Mouse (Mus musculus): ENCODE data around the gene Calcoco1. TPM values are rescaled to one million over a fixed set of nuclear protein-coding genes. Genes with fewer than 3 reads are reported as not detected.
A peak's percentile ranks its signal among the peaks of the same experiment; 100 is the strongest.

Calcoco1 gene
- polyA plus RNA-seq, 2 experiments: 54.7 to 56.6 TPM

DNA sequence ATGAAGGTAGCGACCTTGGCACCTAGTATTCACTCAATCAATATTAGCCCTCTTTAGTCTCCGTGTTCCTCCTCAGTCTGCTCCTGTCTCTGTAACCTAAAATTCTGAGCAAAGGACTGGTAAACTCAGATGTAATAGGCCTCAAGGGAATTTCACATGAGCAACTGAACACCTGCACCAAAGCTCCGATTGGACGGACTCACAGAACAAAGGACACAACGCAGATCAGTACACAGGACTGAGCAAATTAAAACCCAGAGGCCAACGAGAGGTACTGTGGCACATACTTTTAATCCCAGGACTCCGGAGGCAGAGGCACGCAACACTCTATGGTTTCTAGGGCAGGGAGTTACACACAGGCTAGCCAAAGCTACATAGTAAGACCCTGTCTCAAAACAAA lies 25.9 kb upstream of the Calcoco1 start:
- no peak for DNase-seq (ENCODE audit: low spot score)
- Histone ChIP-seq H3K4me3 (replicated peaks; ENCODE audit: low read length) (no peak overlapping the region; the same call in 1 of the 2 replicates), H3K4me1 (ENCODE audit: control insufficient read depth, insufficient read depth, low read length) (peaks cover 23% of the 10 kb centered on the region), H3K27ac (replicated peaks; ENCODE audit: low read depth, low read length) (no peak overlapping the region), H3K4me2 (replicated peaks; ENCODE audit: low read depth, low read length, severe bottlenecking) (peak overlapping the region; percentile 97), H3K27me3 (ENCODE audit: control insufficient read depth, insufficient read depth, low read length) (peaks cover 45% of the 10 kb centered on the region), H3K9me3 (ENCODE audit: control insufficient read depth, low read length) (no peaks in the 10 kb centered on the region), H3K36me3 (ENCODE audit: control insufficient read depth, insufficient read depth, low read length) (no peaks in the 10 kb centered on the region), H3K9ac (ENCODE audit: low read depth, low read length, severe bottlenecking) (no peak overlapping the region)
- no peak for TF ChIP-seq POLR2A (IDR thresholded peaks at IDR 0.05; ENCODE audit: borderline replicate concordance, extremely low read depth, insufficient read depth, insufficient read length)
- WGBS: 28% methylated on average over 8 of the region's 8 CpGs
- no peak for ATAC-seq (ENCODE audit: low FRiP score, low read depth)

- TF ChIP-seq POLR2A (IDR thresholded peaks at IDR 0.05; ENCODE audit: borderline replicate concordance, extremely low read depth, insufficient read depth, insufficient read length): no peak; the same call in 1 of the 2 replicates
- WGBS: under 1% methylated on average over 19 of the region's 20 CpGs
- H3K36me3 ChIP-seq (ENCODE audit: control insufficient read depth, insufficient read depth, low read length): no peaks in the 10 kb centered on the region
- H3K4me3 ChIP-seq (replicated peaks; ENCODE audit: low read length): peak overlapping the region; percentile 57
- peaks cover 23% of the 10 kb centered on the region for H3K4me1 ChIP-seq (ENCODE audit: control insufficient read depth, insufficient read depth, low read length)
- H3K9ac ChIP-seq (ENCODE audit: low read depth, low read length, severe bottlenecking): peak overlapping the region; percentile 69
- H3K27me3 ChIP-seq (ENCODE audit: control insufficient read depth, insufficient read depth, low read length): peaks cover 45% of the 10 kb centered on the region
- 0 out of 2 replicates have a peak overlapping the region, but pooled peaks have one; percentile 26 for H3K27ac ChIP-seq (replicated peaks; ENCODE audit: low read depth, low read length)
- peak overlapping the region; percentile 97 for H3K4me2 ChIP-seq (replicated peaks; ENCODE audit: low read depth, low read length, severe bottlenecking)
- 0 out of 2 replicates have a peak, but pooled peaks have one; percentile 10 for ATAC-seq (ENCODE audit: low FRiP score, low read depth)
- no peaks in the 10 kb centered on the region for H3K9me3 ChIP-seq (ENCODE audit: control insufficient read depth, low read length)
- DNase-seq (ENCODE audit: low spot score): no peak
These were observed 25.3 kb upstream of the Calcoco1 start for GRCm38 (mm10) chr15:102747286-102747640.

DNA sequence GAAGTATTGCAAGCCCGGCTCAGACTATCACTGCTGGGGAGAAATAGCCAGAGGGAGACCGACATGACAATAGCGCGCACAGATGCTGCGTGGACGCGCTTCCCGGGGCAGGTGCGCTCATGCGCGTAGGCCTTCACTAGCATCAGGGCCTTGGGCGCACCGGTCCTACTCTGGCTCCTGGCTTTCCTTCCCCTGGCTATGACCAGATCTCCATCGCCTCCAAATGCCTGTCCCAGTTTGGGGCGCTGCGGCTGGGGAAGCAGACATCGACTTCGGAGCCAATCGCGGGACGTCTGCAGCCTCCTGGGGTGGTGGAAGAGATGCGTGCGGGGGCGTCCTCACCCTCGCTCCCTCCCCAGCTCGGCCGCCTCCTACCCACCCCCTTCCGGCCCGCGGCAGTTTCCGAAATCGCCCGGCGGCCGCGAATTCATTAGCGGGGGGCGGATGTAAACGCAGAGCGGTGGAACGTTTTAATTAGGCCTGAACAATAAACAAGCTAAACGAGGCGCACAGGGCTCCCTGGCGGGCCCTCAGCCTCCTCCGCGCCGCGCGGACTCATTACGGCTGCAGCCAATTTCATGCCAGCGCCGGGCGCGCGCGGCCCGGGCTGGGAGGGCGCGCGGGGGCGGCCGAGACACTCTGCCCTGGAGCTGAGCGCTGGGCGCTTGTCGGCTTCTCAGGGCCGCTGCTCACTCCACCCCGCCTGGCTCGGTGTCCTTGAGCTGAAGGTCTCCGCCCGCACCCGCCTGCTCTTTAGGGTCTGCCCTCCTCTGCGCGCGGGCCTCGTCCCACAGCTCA lies 24.7 kb upstream of the Calcoco1 start:
- Histone ChIP-seq H3K4me1 (ENCODE audit: control insufficient read depth, insufficient read depth, low read length) (peaks cover 23% of the 10 kb centered on the region), H3K4me2 (replicated peaks; ENCODE audit: low read depth, low read length, severe bottlenecking) (peak overlapping the region; percentile 97), H3K36me3 (ENCODE audit: control insufficient read depth, insufficient read depth, low read length) (no peaks in the 10 kb centered on the region), H3K9me3 (ENCODE audit: control insufficient read depth, low read length) (no peaks in the 10 kb centered on the region), H3K27me3 (ENCODE audit: control insufficient read depth, insufficient read depth, low read length) (peaks cover 45% of the 10 kb centered on the region), H3K4me3 (replicated peaks; ENCODE audit: low read length) (peak overlapping the region; percentile 57), H3K27ac (replicated peaks; ENCODE audit: low read depth, low read length) (0 out of 2 replicates have a peak overlapping the region, but pooled peaks have one; percentile 26), H3K9ac (ENCODE audit: low read depth, low read length, severe bottlenecking) (peak overlapping the region; percentile 69)
- WGBS: under 1% methylated on average over 60 of the region's 75 CpGs
- DNase-seq (ENCODE audit: low spot score) (no peak), ATAC-seq (ENCODE audit: low FRiP score, low read depth) (peak; percentile 23; the same call in 1 of the 2 replicates)
- peak; percentile 43; the same call in 1 of the 2 replicates for TF ChIP-seq POLR2A (IDR thresholded peaks at IDR 0.05; ENCODE audit: borderline replicate concordance, extremely low read depth, insufficient read depth, insufficient read length)

GRCm38 (mm10) chr15:102746126-102746487 lies 24.1 kb upstream of the Calcoco1 start:
- Histone ChIP-seq H3K9ac (ENCODE audit: low read depth, low read length, severe bottlenecking) (peak overlapping the region; percentile 69; the same call in 1 of the 2 replicates), H3K27me3 (ENCODE audit: control insufficient read depth, insufficient read depth, low read length) (peaks cover 45% of the 10 kb centered on the region), H3K4me2 (replicated peaks; ENCODE audit: low read depth, low read length, severe bottlenecking) (peak overlapping the region; percentile 97), H3K36me3 (ENCODE audit: control insufficient read depth, insufficient read depth, low read length) (no peaks in the 10 kb centered on the region), H3K9me3 (ENCODE audit: control insufficient read depth, low read length) (no peaks in the 10 kb centered on the region), H3K4me1 (ENCODE audit: control insufficient read depth, insufficient read depth, low read length) (peaks cover 23% of the 10 kb centered on the region), H3K27ac (replicated peaks; ENCODE audit: low read depth, low read length) (no peak overlapping the region), H3K4me3 (replicated peaks; ENCODE audit: low read length) (peak overlapping the region; percentile 57)
- DNase-seq (ENCODE audit: low spot score) (no peak), ATAC-seq (ENCODE audit: low FRiP score, low read depth) (no peak)
- 18% methylated on average over 11 of the region's 11 CpGs for WGBS
- no peak for TF ChIP-seq POLR2A (IDR thresholded peaks at IDR 0.05; ENCODE audit: borderline replicate concordance, extremely low read depth, insufficient read depth, insufficient read length)

GRCm38 (mm10) chr15:102745387-102745786 lies 23.4 kb upstream of the Calcoco1 start:
- Histone ChIP-seq H3K9ac (ENCODE audit: low read depth, low read length, severe bottlenecking) (no peak overlapping the region), H3K9me3 (ENCODE audit: control insufficient read depth, low read length) (no peaks in the 10 kb centered on the region), H3K4me1 (ENCODE audit: control insufficient read depth, insufficient read depth, low read length) (peaks cover 23% of the 10 kb centered on the region), H3K36me3 (ENCODE audit: control insufficient read depth, insufficient read depth, low read length) (no peaks in the 10 kb centered on the region), H3K27me3 (ENCODE audit: control insufficient read depth, insufficient read depth, low read length) (peaks cover 45% of the 10 kb centered on the region), H3K4me2 (replicated peaks; ENCODE audit: low read depth, low read length, severe bottlenecking) (no peak overlapping the region), H3K27ac (replicated peaks; ENCODE audit: low read depth, low read length) (no peak overlapping the region), H3K4me3 (replicated peaks; ENCODE audit: low read length) (no peak overlapping the region)
- no peak for ATAC-seq (ENCODE audit: low FRiP score, low read depth)
- DNase-seq (ENCODE audit: low spot score): no peak
- no peak for TF ChIP-seq POLR2A (IDR thresholded peaks at IDR 0.05; ENCODE audit: borderline replicate concordance, extremely low read depth, insufficient read depth, insufficient read length)
- WGBS: 55% methylated on average over 5 of the region's 5 CpGs
